Mouse (Mus musculus): ENCODE results near the gene Scgb1b15.
"Not testable (repeated sequence)": the region's sequence is repeated elsewhere in the genome, so short reads cannot be mapped to it uniquely, and the experiment has no call there.

Scgb1b15 gene

DNA sequence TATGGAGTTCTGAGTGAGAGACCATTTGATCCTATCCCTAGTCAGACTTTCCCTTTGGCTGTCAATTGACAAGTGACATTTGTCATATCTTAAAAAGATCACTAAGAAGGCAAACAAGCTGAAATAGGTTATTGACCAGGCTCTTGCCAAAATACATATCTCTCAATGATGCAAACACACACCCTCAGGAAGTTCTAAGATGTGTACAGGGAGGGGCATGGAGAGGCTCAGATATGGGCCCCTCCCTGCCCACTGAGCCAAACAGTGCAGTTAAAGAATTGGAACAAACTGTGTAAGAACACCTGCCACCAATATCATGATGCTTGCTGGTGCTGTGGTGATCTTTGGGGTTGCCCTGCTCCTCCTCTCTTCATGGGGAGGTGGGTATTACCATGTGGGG, at the start of gene Scgb1b15:
Gene Scgb1b15, plus strand, starts transcription at position 301 of the 400 bp plus-strand sequence.
- DNase-seq (ENCODE audit: low read depth, low spot score) = not testable (repeated sequence)

- DNase-seq (ENCODE audit: low read depth, low spot score) = not testable (repeated sequence)
Measured at GRCm38 (mm10) chr7:32829562-32829961, 6.8 kb upstream of the Scgb1b15 start, which contains the start of gene Scgb2b15. Gene Scgb2b15, minus strand, starts transcription at chr7:32829662.
